Mouse (Mus musculus): ENCODE data around the gene Gm10912.

GRCm38 (mm10) chr2:104062665-104063064 is 3.0 kb upstream of the Gm10912 start:
- TF ChIP-seq CTCF (conservative IDR thresholded peaks at IDR 0.05; ENCODE audit: low read length), result no peak
- no peak for TF ChIP-seq POU5F1 (IDR thresholded peaks at IDR 0.05; ENCODE audit: borderline replicate concordance, low read length)

All from E14TG2a.4 (cell line).